Mouse (Mus musculus): ENCODE data around the gene Asb18.

DNA sequence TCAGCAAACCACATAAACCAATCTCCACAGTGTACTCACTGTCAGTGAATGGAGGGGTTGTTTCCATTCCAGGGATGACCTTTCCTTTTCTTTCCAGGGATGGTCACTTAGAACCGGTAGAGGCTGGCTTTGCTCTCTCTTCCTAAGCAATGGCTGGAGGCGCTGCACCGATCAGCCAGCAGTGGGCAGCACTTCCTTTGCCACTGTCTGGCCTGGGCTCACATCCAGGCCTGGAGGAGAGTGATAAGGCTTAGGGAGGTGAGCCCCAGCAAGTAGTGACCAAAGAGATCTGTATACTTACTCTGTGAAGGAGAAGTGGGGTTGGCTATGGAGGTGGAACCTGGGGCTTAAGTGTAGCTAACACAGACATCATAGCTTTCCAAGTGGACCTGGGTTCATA, 12.5 kb upstream of the Asb18 start:
- peak; percentile 76 for TF ChIP-seq CTCF (IDR thresholded peaks at IDR 0.05; ENCODE audit: low read depth, low read length)
- no peak for TF ChIP-seq POLR2A (IDR thresholded peaks at IDR 0.05; ENCODE audit: insufficient read depth, low read length)
- no peak for TF ChIP-seq EP300 (IDR thresholded peaks at IDR 0.05; ENCODE audit: insufficient read depth, low read depth, low read length)
